Mouse (Mus musculus) liver, embryonic 14.5 days (tissue): ENCODE measurements around the gene Mmrn2.

ENCODE experiments used
- CTCF ChIP-seq: IDR thresholded peaks from 2 replicates; pipeline ENCODE4 v1.5.1; 2016; ENCODE audit warnings: antibody characterized with exemption, low read depth, control low read depth
- EP300 ChIP-seq: IDR thresholded peaks from 2 replicates; pipeline ENCODE4 v1.6.1; 2016; ENCODE audit warnings: antibody characterized with exemption, low read depth

DNA sequence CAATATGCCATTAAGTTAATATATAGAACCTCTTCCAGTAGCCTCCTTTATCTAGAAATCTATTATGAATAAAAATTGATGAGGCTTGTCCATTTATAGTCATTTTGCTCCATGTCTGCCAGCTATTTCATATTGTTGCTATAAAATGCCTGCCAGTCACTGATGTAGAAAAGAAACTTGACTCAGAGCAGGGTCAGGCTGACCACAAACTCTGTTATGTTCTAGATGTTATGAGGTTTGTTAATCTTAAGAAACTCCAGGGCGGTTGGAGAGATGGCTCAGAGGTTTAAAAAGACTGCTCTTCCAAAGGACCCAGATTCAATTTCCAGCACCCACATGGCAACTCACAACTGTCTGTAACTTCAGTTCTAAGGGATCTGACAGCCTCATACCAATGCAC, 45.8 kb downstream of the Mmrn2 start:
- TF ChIP-seq CTCF: no peak
- TF ChIP-seq EP300: no peak
